Comparison of ENCODE assay signal across 21 mouse cellular contexts in the genomic region with DNA sequence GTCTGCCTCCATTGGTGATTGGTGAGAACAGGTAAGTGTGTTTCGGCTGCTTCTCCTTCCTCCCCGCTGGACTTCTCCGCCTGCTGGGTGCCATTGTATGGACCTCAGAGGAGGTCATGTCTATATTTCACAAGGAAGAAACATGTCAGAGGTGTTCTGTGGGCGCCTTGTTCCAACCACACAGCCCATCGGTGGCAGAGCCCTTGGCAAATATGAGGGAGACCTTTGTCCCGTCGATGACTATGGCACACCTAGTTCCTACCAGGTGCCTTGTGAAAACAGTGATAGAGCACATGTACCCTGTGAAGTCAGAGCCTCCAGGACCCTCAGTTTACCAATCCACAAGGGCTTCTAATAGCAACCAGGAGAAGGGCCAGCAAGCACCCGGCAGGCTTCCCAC. TPM values are rescaled to one million over a fixed set of nuclear protein-coding genes. Genes with fewer than 3 reads are reported as not detected.
DNase-seq lines count a peak whose midpoint lies in the region; ATAC-seq and TF ChIP-seq lines count a peak whose summit lies in the region.
"Had no signal": no experiment of that assay in that cellular context is flagged by ENCODE, and none has a peak within 500 bp of the region (broad histone marks: within the 10 kb centered on the region; RNA-seq: fewer than 3 reads in every experiment).

No protein-coding gene starts in this region.

- no peaks in the 10 kb centered on the region for H3K27me3 ChIP-seq in liver, embryonic 13.5 days
- no peaks in the 10 kb centered on the region for H3K27me3 ChIP-seq in liver, postnatal 0 days (ENCODE audit: insufficient read depth, low read length)
- H3K27me3 ChIP-seq in lung, postnatal 0 days (replicated peaks; ENCODE audit: insufficient read depth, low read length), result no peaks in the 10 kb centered on the region
- H3K27me3 ChIP-seq: CH12.LX; embryonic facial prominence, embryonic 12.5 days; forebrain, embryonic 15.5 days; hindbrain, embryonic 12.5 days had no signal

- no peak overlapping the region for H3K4me2 ChIP-seq in liver, embryonic 13.5 days
- H3K4me2 ChIP-seq in liver, postnatal 0 days (ENCODE audit: low read depth, low read length), result no peak overlapping the region
- no peak overlapping the region for H3K4me2 ChIP-seq in lung, postnatal 0 days (replicated peaks; ENCODE audit: low read depth, low read length)
- H3K4me2 ChIP-seq: embryonic facial prominence, embryonic 12.5 days; forebrain, embryonic 15.5 days; hindbrain, embryonic 12.5 days had no signal

- H3K27ac ChIP-seq in liver, embryonic 13.5 days, result peak overlapping the region; percentile 99
- H3K27ac ChIP-seq in liver, postnatal 0 days (ENCODE audit: low read depth), result 0 out of 2 replicates have a peak overlapping the region, but pooled peaks have one; percentile 93
- H3K27ac ChIP-seq in lung, postnatal 0 days (ENCODE audit: low read length), result no peak overlapping the region
- H3K27ac ChIP-seq: embryonic facial prominence, embryonic 12.5 days; forebrain, embryonic 15.5 days; heart, embryonic 10.5 days; hindbrain, embryonic 12.5 days had no signal

- no peak overlapping the region for H3K4me3 ChIP-seq in liver, embryonic 13.5 days (replicated peaks)
- H3K4me3 ChIP-seq in liver, postnatal 0 days (ENCODE audit: low read depth, low read length), result no peak overlapping the region
- no peak overlapping the region for H3K4me3 ChIP-seq in lung, postnatal 0 days (ENCODE audit: low read depth, low read length)
- H3K4me3 ChIP-seq: embryonic facial prominence, embryonic 12.5 days; forebrain, embryonic 15.5 days; heart, embryonic 10.5 days; hindbrain, embryonic 12.5 days had no signal

- H3K36me3 ChIP-seq in liver, embryonic 13.5 days, result peaks cover 75% of the 10 kb centered on the region
- H3K36me3 ChIP-seq in liver, postnatal 0 days (replicated peaks; ENCODE audit: insufficient read depth, low read length), result peaks cover 60% of the 10 kb centered on the region
- no peaks in the 10 kb centered on the region for H3K36me3 ChIP-seq in lung, postnatal 0 days (ENCODE audit: insufficient read depth, low read length)

- TF ChIP-seq EP300 in liver, postnatal 0 days (IDR thresholded peaks at IDR 0.05; ENCODE audit: low read depth), result no peak
- no peak for TF ChIP-seq EP300 in lung, postnatal 0 days (IDR thresholded peaks at IDR 0.05)

- TF ChIP-seq CTCF in liver, postnatal 0 days (IDR thresholded peaks at IDR 0.05; ENCODE audit: low read depth), result no peak
- TF ChIP-seq CTCF in lung, postnatal 0 days (IDR thresholded peaks at IDR 0.05), result no peak

- H3K4me1 ChIP-seq in liver, embryonic 13.5 days (replicated peaks), result peaks cover 98% of the 10 kb centered on the region
- peaks cover 83% of the 10 kb centered on the region for H3K4me1 ChIP-seq in liver, postnatal 0 days (ENCODE audit: insufficient read depth)
- H3K4me1 ChIP-seq in lung, postnatal 0 days (ENCODE audit: insufficient read depth, low read depth, low read length), result peaks cover 14% of the 10 kb centered on the region

- peak overlapping the region; percentile 73 for H3K9ac ChIP-seq in liver, embryonic 13.5 days
- H3K9ac ChIP-seq in liver, postnatal 0 days (replicated peaks), result no peak overlapping the region
- no peak overlapping the region for H3K9ac ChIP-seq in lung, postnatal 0 days (replicated peaks; ENCODE audit: low read depth)
- H3K9ac ChIP-seq: embryonic facial prominence, embryonic 12.5 days; forebrain, embryonic 15.5 days; hindbrain, embryonic 12.5 days had no signal

- no peak for ATAC-seq in liver, embryonic 13.5 days (ENCODE audit: low read depth)
- no peak for ATAC-seq in liver, postnatal 0 days
- ATAC-seq in lung, postnatal 0 days, result no peak
- no peak for ATAC-seq in CD4-positive, CD25-positive, alpha-beta regulatory T cell, adult 4 months
- ATAC-seq: forebrain, embryonic 15.5 days had no signal

- 94% methylated on average over 8 of the region's 8 CpGs for WGBS in liver, embryonic 13.5 days (ENCODE audit: insufficient replicate concordance)
- WGBS in liver, postnatal 0 days (ENCODE audit: insufficient replicate concordance), result 91% methylated on average over 8 of the region's 8 CpGs
- WGBS in lung, postnatal 0 days, result 92% methylated on average over 8 of the region's 8 CpGs

- H3K9me3 ChIP-seq in liver, embryonic 13.5 days (replicated peaks), result no peaks in the 10 kb centered on the region
- no peaks in the 10 kb centered on the region for H3K9me3 ChIP-seq in liver, postnatal 0 days (ENCODE audit: low read length)
- no peaks in the 10 kb centered on the region for H3K9me3 ChIP-seq in lung, postnatal 0 days (ENCODE audit: low read length)
- H3K9me3 ChIP-seq: embryonic facial prominence, embryonic 12.5 days; forebrain, embryonic 15.5 days; heart, embryonic 10.5 days; hindbrain, embryonic 12.5 days had no signal

- peak; percentile 6 for DNase-seq in kidney, adult 18-20 months
- no peak for DNase-seq in kidney, postnatal 10 days
- no peak for DNase-seq in liver, embryonic 13.5 days
- DNase-seq in liver, postnatal 0 days, result no peak
- DNase-seq in lung, postnatal 0 days (ENCODE audit: low spot score), result no peak
- DNase-seq in adrenal gland, postnatal 14 days, result no peak
- DNase-seq: adrenal gland, adult 2 months; adrenal gland, postnatal 36 days; cerebellum, adult 11-12 months; cerebellum, adult 9-10 months; cerebellum, postnatal 25 days; gastrocnemius, postnatal 10 days; heart, adult 18-20 months; heart, postnatal 10 days; heart, postnatal 4 days had no signal

RNA-seq across cellular contexts. Expression of a gene that starts 25.5 kb away (rescaled TPM):
- 4.6 and 6.1 TPM in 2 replicates for polyA plus RNA-seq in liver, embryonic 13.5 days (2015; fragmentation: Nextera tagmentation; extraction: Ambion mirVana)
- 12.8 and 13.3 TPM in 2 replicates for polyA plus RNA-seq in liver, postnatal 0 days (2015; fragmentation: Nextera tagmentation; extraction: Ambion mirVana)
- polyA plus RNA-seq in lung, postnatal 0 days (2015; fragmentation: Nextera tagmentation; extraction: Ambion mirVana), result 4.9 and 6.3 TPM in 2 replicates
- polyA plus RNA-seq in CD4-positive, CD25-positive, alpha-beta regulatory T cell, adult 4 months (2017; shearing (Covaris generic)), result 1 to 10 TPM; 4.3 to 4.7 TPM
- 71.6 and 89.0 TPM in 2 replicates for total RNA-seq in adrenal gland, postnatal 14 days (2021)
